Mouse (Mus musculus): ENCODE results near the gene Fmo2. TPM values are rescaled to one million over a fixed set of nuclear protein-coding genes. Genes with fewer than 3 reads are reported as not detected.

Fmo2 gene
- total and polyA plus RNA-seq, 3 experiments: 0.03 to 0.16 TPM; not detected in 1

DNA sequence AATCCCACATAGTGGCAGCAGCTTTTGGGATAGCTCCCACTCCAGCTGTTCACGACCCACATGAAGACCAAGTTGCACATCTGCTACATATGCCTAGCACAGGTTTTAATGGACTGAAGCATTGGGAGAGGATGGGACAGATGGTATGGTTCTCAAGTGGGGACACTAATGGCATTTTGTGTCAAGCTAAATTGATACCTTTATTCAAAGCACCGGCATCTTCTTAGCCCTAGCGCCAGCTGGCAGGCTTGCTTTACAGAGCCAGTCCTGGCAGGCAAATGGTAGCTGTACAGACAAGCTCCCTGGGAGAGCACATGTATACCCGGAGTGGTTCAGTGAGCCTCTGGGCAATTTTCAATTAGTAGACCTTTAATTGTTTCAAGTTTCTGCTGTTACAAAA is 3.4 kb upstream of the Fmo2 start:
- H3K36me3 ChIP-seq (replicated peaks): no peaks in the 10 kb centered on the region
- H3K4me1 ChIP-seq (ENCODE audit: insufficient read depth, low read depth, low read length): no peaks in the 10 kb centered on the region
- DNase-seq (ENCODE audit: low spot score) (no peak), ATAC-seq (ENCODE audit: extremely low read depth, insufficient number of reproducible peaks, low FRiP score, poor library complexity, severe bottlenecking) (no peak)
- no peaks in the 10 kb centered on the region for H3K9me3 ChIP-seq (replicated peaks)
- TF ChIP-seq GATA1 (IDR thresholded peaks at IDR 0.05; ENCODE audit: borderline replicate concordance, low read length): no peak
- TF ChIP-seq POLR2AphosphoS5 (IDR thresholded peaks at IDR 0.05; ENCODE audit: insufficient replicate concordance, low read depth, low read length): no peak
- TF ChIP-seq GATA2 (IDR thresholded peaks at IDR 0.05; ENCODE audit: borderline replicate concordance, low read depth, low read length): no peak
- no peak for TF ChIP-seq CTCF (IDR thresholded peaks at IDR 0.05; ENCODE audit: low read depth, low read length)
- TF ChIP-seq TAL1 (conservative IDR thresholded peaks at IDR 0.05; ENCODE audit: low read depth, low read length): no peak
- no peaks in the 10 kb centered on the region for H3K27me3 ChIP-seq (ENCODE audit: insufficient read depth, low read length)
- H3K4me3 ChIP-seq (ENCODE audit: low read depth, low read length): no peak overlapping the region

DNA sequence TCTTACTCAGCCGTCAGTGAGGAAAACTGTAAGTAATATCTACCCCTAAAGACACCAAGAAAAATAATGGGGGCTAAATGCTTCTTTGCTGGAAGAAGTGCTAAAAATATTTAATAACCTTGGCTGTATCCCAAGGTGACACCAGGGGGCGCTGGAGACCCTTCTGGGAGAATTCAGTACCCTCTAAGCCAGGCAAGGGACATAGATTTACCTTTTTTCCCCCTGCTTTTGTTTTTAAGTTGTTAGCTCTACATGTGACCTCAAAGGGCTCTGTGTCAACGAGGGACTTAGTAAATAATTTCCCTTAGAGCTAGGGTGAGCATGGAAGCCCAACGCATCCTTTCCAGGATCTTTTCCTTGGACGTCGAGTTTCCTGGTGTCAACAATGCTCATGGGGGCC is 2.6 kb downstream of the Fmo2 start:
- Histone ChIP-seq H3K4me1 (ENCODE audit: insufficient read depth, low read depth, low read length) (no peaks in the 10 kb centered on the region), H3K36me3 (replicated peaks) (no peaks in the 10 kb centered on the region), H3K4me3 (ENCODE audit: low read depth, low read length) (no peak overlapping the region), H3K27me3 (ENCODE audit: insufficient read depth, low read length) (no peaks in the 10 kb centered on the region), H3K9me3 (replicated peaks) (no peaks in the 10 kb centered on the region)
- TF ChIP-seq POLR2AphosphoS5 (IDR thresholded peaks at IDR 0.05; ENCODE audit: insufficient replicate concordance, low read depth, low read length): no peak
- peak; percentile 68; the same call in 1 of the 2 replicates for TF ChIP-seq CTCF (IDR thresholded peaks at IDR 0.05; ENCODE audit: low read depth, low read length)
- DNase-seq (ENCODE audit: low spot score) (peak; percentile 4), ATAC-seq (ENCODE audit: extremely low read depth, insufficient number of reproducible peaks, low FRiP score, poor library complexity, severe bottlenecking) (0 out of 2 replicates have a peak, but pooled peaks have one; percentile 28)

DNA sequence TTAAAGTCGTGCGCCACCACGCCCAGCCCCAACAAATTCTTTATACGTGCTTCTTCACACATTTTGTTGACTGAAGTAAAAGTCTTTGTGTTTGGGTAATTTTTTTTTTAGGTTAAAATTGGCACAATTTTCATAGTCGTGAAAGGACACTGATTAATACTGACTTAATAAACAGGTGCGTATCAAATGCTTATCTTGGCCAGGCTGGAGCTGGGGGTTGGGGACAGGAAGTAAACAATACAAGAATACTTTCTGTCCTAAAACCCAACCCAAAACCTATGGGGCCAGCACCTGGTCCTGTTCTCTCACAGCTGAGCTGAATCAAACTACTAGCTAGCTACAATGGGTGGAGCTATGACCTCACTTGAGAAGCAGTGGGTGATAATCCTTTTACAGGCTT is 5.5 kb downstream of the Fmo2 start:
- Histone ChIP-seq H3K4me1 (ENCODE audit: insufficient read depth, low read depth, low read length) (no peaks in the 10 kb centered on the region), H3K9me3 (replicated peaks) (no peaks in the 10 kb centered on the region), H3K36me3 (replicated peaks) (no peaks in the 10 kb centered on the region), H3K27me3 (ENCODE audit: insufficient read depth, low read length) (no peaks in the 10 kb centered on the region), H3K4me3 (ENCODE audit: low read depth, low read length) (no peak overlapping the region)
- ATAC-seq (ENCODE audit: extremely low read depth, insufficient number of reproducible peaks, low FRiP score, poor library complexity, severe bottlenecking) (no peak), DNase-seq (ENCODE audit: low spot score) (no peak)
- TF ChIP-seq GATA2 (IDR thresholded peaks at IDR 0.05; ENCODE audit: borderline replicate concordance, low read depth, low read length): no peak
- TF ChIP-seq POLR2AphosphoS5 (IDR thresholded peaks at IDR 0.05; ENCODE audit: insufficient replicate concordance, low read depth, low read length): no peak
- no peak for TF ChIP-seq GATA1 (IDR thresholded peaks at IDR 0.05; ENCODE audit: borderline replicate concordance, low read length)
- TF ChIP-seq CTCF (IDR thresholded peaks at IDR 0.05; ENCODE audit: low read depth, low read length): no peak
- no peak for TF ChIP-seq TAL1 (conservative IDR thresholded peaks at IDR 0.05; ENCODE audit: low read depth, low read length)

DNA sequence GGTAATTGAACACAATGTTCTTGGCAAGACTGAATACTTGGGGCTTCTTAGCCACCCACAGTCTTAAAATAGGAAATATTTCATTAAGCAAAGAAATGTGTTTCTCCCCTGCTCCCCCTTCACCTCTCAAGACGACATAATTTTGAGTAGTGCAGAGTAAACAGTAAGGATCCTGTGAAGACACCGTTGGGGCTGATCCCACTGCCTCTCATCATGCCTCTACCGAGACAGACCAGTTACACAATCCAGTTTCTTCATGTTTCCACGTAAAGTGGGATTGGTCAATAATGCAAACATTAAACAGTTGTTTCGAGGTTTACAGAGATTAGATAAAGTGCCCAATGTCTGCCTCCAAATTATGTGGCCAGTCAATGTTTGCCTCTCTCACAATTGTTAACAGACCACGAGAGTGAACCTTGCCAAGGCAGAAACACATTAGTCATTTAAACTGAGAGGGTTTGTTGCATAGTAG is 6.5 kb downstream of the Fmo2 start:
- no peaks in the 10 kb centered on the region for H3K4me1 ChIP-seq (ENCODE audit: insufficient read depth, low read depth, low read length)
- no peaks in the 10 kb centered on the region for H3K36me3 ChIP-seq (replicated peaks)
- DNase-seq (ENCODE audit: low spot score) (no peak), ATAC-seq (ENCODE audit: extremely low read depth, insufficient number of reproducible peaks, low FRiP score, poor library complexity, severe bottlenecking) (no peak)
- TF ChIP-seq POLR2AphosphoS5 (IDR thresholded peaks at IDR 0.05; ENCODE audit: insufficient replicate concordance, low read depth, low read length) (no peak), GATA1 (IDR thresholded peaks at IDR 0.05; ENCODE audit: borderline replicate concordance, low read length) (no peak), CTCF (IDR thresholded peaks at IDR 0.05; ENCODE audit: low read depth, low read length) (no peak), TAL1 (conservative IDR thresholded peaks at IDR 0.05; ENCODE audit: low read depth, low read length) (no peak), GATA2 (IDR thresholded peaks at IDR 0.05; ENCODE audit: borderline replicate concordance, low read depth, low read length) (no peak)
- no peaks in the 10 kb centered on the region for H3K27me3 ChIP-seq (ENCODE audit: insufficient read depth, low read length)
- H3K4me3 ChIP-seq (ENCODE audit: low read depth, low read length): no peak overlapping the region
- H3K9me3 ChIP-seq (replicated peaks): no peaks in the 10 kb centered on the region

DNA sequence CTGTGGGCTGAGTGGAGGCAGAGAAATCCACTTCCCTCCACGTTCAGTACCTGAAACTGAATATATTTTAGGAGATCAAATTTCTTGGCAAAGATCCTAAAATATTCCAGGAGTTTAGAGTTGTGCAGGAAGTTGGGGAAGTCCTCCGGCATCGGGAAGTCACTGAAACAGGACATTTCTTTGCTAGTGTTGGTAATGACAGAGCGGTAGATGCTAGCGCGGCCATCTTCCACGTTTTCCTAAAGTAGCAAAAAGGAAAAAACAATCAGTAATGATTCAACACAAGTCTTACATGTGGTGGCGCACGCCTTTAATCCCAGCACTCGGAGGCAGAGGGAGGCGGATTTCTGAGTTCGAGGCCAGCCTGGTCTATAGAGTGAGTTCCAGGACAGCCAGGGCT is 9.9 kb downstream of the Fmo2 start:
- TF ChIP-seq CTCF (IDR thresholded peaks at IDR 0.05; ENCODE audit: low read depth, low read length) (no peak), GATA1 (IDR thresholded peaks at IDR 0.05; ENCODE audit: borderline replicate concordance, low read length) (no peak), TAL1 (conservative IDR thresholded peaks at IDR 0.05; ENCODE audit: low read depth, low read length) (no peak), GATA2 (IDR thresholded peaks at IDR 0.05; ENCODE audit: borderline replicate concordance, low read depth, low read length) (no peak), POLR2AphosphoS5 (IDR thresholded peaks at IDR 0.05; ENCODE audit: insufficient replicate concordance, low read depth, low read length) (no peak)
- ATAC-seq (ENCODE audit: extremely low read depth, insufficient number of reproducible peaks, low FRiP score, poor library complexity, severe bottlenecking) (no peak), DNase-seq (ENCODE audit: low spot score) (no peak)
- Histone ChIP-seq H3K36me3 (replicated peaks) (no peaks in the 10 kb centered on the region), H3K27me3 (ENCODE audit: insufficient read depth, low read length) (no peaks in the 10 kb centered on the region), H3K9me3 (replicated peaks) (no peaks in the 10 kb centered on the region), H3K4me3 (ENCODE audit: low read depth, low read length) (no peak overlapping the region), H3K4me1 (ENCODE audit: insufficient read depth, low read depth, low read length) (no peaks in the 10 kb centered on the region)

DNA sequence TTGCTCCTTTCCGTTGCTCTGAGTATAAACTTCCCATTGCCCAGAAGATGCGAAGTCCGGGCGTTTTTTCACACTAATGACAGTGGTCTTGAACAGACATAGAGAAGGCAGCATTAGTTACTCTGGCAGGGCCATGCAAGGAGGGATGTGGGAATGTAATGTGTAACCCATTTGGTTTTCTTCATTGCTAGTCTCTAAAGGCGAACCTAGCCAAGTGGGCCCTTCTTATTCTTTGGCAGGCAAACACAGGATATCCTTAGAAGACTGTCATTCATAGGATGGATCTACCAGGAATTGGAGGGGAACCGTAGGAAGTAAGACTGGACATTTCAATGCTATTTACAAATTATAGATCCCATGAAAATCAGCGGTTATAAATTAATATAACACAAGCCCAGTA is 10.9 kb downstream of the Fmo2 start:
- no peak for ATAC-seq (ENCODE audit: extremely low read depth, insufficient number of reproducible peaks, low FRiP score, poor library complexity, severe bottlenecking)
- Histone ChIP-seq H3K36me3 (replicated peaks) (no peaks in the 10 kb centered on the region), H3K4me1 (ENCODE audit: insufficient read depth, low read depth, low read length) (no peaks in the 10 kb centered on the region), H3K9me3 (replicated peaks) (no peaks in the 10 kb centered on the region), H3K27me3 (ENCODE audit: insufficient read depth, low read length) (no peaks in the 10 kb centered on the region), H3K4me3 (ENCODE audit: low read depth, low read length) (no peak overlapping the region)
- no peak for TF ChIP-seq GATA1 (IDR thresholded peaks at IDR 0.05; ENCODE audit: borderline replicate concordance, low read length)
- no peak for TF ChIP-seq GATA2 (IDR thresholded peaks at IDR 0.05; ENCODE audit: borderline replicate concordance, low read depth, low read length)
- no peak for TF ChIP-seq CTCF (IDR thresholded peaks at IDR 0.05; ENCODE audit: low read depth, low read length)
- TF ChIP-seq POLR2AphosphoS5 (IDR thresholded peaks at IDR 0.05; ENCODE audit: insufficient replicate concordance, low read depth, low read length): no peak
- TF ChIP-seq TAL1 (conservative IDR thresholded peaks at IDR 0.05; ENCODE audit: low read depth, low read length): no peak
- no peak for DNase-seq (ENCODE audit: low spot score)

All from G1E (cell line).